Mouse (Mus musculus) cerebellum, adult 11-12 months (tissue): ENCODE results near the gene Tfdp1.

Experiments used
- DNase-seq: peaks from one replicate; pipeline ENCODE4 v3.0.0; 2022

The Tfdp1 gene

DNA sequence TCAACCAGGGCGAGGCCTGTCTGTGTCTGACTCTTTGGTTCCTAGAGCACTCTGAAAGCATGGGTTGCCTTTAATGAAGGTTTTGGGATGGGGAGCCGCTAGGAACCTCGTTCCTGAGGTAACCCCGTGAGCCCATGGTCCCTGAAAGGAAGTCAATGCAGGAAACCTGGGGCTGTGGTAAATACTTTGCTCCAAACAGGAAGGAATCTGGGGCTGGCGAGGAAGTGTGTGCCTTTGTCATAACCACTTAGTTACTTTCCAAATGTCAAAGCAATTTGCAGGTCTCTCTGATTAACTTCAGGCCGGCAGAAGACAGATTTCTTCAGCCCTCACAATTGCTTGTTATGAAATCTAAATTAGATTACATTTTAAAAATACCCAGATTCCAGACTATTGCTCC, 88.8 kb downstream of the Tfdp1 start:
- no peak for DNase-seq
